Mouse (Mus musculus) embryonic facial prominence, embryonic 15.5 days (tissue): ENCODE data around the gene Oas1h. TPM values are rescaled to one million over a fixed set of nuclear protein-coding genes. Genes with fewer than 3 reads are reported as not detected.
"Not testable (repeated sequence)": the region's sequence is repeated elsewhere in the genome, so short reads cannot be mapped to it uniquely, and the experiment has no call there.

Experiments used
- ATAC-seq: fragments of 200-750 bp; cut with Nextera tagmentation; 2 replicates; pipeline ENCODE4 v1.8.0; 2017; ENCODE audit warnings: low read depth, moderate TSS enrichment; ENCODE audit not compliant: insufficient number of reproducible peaks, low FRiP score, low TSS enrichment
- H3K27ac ChIP-seq: fragments of 300-500 bp; sonication (generic); replicated peaks from 2 replicates; pipeline ENCODE4 v1.5.1; 2015; ENCODE audit warnings: mild to moderate bottlenecking, inconsistent platforms
- H3K27me3 ChIP-seq: fragments of 300-500 bp; sonication (generic); 2 replicates; pipeline ENCODE4 v1.6.1; 2015; ENCODE audit warnings: inconsistent platforms
- H3K36me3 ChIP-seq: fragments of 300-500 bp; sonication (generic); 2 replicates; pipeline ENCODE4 v1.6.1; 2015; ENCODE audit warnings: mild to moderate bottlenecking, inconsistent platforms
- H3K4me1 ChIP-seq: fragments of 300-500 bp; sonication (generic); 2 replicates; pipeline ENCODE4 v1.6.1; 2015; ENCODE audit warnings: inconsistent platforms
- H3K4me2 ChIP-seq: fragments of 300-500 bp; sonication (generic); replicated peaks from 2 replicates; pipeline ENCODE4 v1.6.1; 2015; ENCODE audit warnings: mild to moderate bottlenecking, inconsistent platforms
- H3K4me3 ChIP-seq: fragments of 300-500 bp; sonication (generic); replicated peaks from 2 replicates; pipeline ENCODE4 v1.5.1; 2015; ENCODE audit warnings: mild to moderate bottlenecking, inconsistent platforms
- H3K9ac ChIP-seq: fragments of 300-500 bp; sonication (generic); 2 replicates; pipeline ENCODE4 v1.6.1; 2015; ENCODE audit warnings: inconsistent platforms
- H3K9me3 ChIP-seq: fragments of 300-500 bp; sonication (generic); replicated peaks from 2 replicates; pipeline ENCODE4 v1.6.1; 2016; ENCODE audit warnings: inconsistent platforms
- WGBS: fragments of 180-500 bp; shearing (Covaris S2); methylation state at CpG from one replicate; pipeline ENCODE4 v1.1.7; 2015; 5-methylcytosine and 5-hydroxymethylcytosine counted together
- polyA plus RNA-seq: library from polyadenylated mRNA; unstranded; fragments of >200 nt; fragmentation: Nextera tagmentation; extraction: Ambion mirVana; gene quantifications from 2 replicates; pipeline ENCODE4 v1.2.1, GENCODE M21; 2015

Oas1h gene
- polyA plus RNA-seq, 1 experiment from 2014 or later: not detected

DNA sequence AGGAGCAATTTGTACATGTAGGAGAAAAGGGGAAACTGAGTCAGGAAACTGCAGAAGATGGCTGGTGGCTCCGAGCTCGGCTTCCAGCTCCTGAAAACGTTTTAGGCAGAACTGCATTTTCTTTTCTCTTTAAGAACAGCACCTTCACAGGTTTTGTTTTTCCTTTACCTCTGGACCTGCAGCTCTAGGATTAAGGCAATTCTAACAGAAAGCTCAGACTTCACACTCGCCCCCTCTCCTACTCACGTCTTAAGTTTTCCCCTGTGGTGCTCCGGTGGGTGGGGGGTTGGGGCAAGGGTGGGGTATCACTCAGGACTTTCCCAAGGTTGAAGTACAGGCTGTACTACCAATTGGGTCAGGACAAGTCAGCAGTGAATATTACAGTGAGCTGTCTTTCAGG is 26.6 kb downstream of the Oas1h start:
- Histone ChIP-seq H3K9me3 (no peaks in the 10 kb centered on the region), H3K4me1 (no peaks in the 10 kb centered on the region), H3K27ac (no peak overlapping the region), H3K9ac (no peak overlapping the region), H3K4me2 (no peak overlapping the region), H3K4me3 (no peak overlapping the region), H3K27me3 (no peaks in the 10 kb centered on the region), H3K36me3 (no peaks in the 10 kb centered on the region)
- no peak for ATAC-seq
- 49% methylated on average over 6 of the region's 6 CpGs for WGBS

DNA sequence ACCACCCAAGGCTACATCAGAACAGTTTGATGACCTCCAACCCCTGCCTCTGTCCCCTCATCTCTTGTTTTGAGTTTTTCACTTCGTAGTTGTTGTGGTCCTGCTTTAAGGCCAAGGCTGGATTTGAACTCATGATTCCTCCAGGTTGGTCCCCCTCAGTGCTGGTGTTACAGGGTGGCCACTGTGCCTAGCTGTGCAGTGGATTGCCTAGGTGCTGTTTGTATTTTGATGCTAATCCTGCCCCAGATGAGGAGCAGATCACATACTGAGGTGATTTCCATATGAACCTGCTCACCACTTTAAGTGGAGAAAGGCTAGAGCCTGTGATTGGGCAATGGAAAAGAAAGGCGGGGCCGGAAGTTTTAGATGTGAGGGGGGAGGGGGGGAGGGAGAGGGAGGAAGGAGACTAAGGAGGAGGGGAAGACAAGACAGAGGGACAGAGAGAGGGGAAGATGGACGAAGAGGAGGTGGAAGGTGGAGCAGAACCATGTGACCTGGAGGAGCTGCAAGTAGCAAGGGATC is 27.1 kb downstream of the Oas1h start:
- H3K4me1 ChIP-seq, ATAC-seq, H3K4me2 ChIP-seq, H3K9ac ChIP-seq, H3K27ac ChIP-seq, H3K4me3 ChIP-seq, H3K36me3 ChIP-seq, H3K27me3 ChIP-seq, H3K9me3 ChIP-seq: not testable (repeated sequence)
- 42% methylated on average over 4 of the region's 4 CpGs for WGBS

DNA sequence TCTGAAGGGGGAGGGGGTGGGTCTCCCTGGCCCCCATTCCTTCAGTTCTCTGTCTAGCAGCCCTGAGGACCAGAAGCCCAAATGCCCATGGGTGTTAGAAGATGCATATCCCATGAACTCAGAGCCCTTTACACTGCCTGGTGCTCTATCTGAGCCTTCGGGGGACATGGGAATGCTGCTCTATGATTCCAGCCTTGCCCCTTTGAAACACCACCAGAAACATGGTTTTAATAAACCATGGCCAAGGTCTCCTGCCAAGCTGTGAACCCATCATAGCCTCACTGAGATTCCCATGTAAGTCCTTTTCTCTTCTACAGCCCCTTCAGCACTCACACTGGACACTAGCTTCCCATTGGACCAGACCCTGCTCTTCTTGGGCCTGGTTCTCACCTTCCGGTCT is 28.8 kb downstream of the Oas1h start:
- 71% methylated on average over 2 of the region's 2 CpGs for WGBS
- Histone ChIP-seq H3K36me3 (no peaks in the 10 kb centered on the region), H3K9ac (no peak overlapping the region), H3K27ac (no peak overlapping the region), H3K9me3 (no peaks in the 10 kb centered on the region), H3K4me3 (no peak overlapping the region), H3K27me3 (no peaks in the 10 kb centered on the region), H3K4me1 (no peaks in the 10 kb centered on the region), H3K4me2 (no peak overlapping the region)
- ATAC-seq: no peak

DNA sequence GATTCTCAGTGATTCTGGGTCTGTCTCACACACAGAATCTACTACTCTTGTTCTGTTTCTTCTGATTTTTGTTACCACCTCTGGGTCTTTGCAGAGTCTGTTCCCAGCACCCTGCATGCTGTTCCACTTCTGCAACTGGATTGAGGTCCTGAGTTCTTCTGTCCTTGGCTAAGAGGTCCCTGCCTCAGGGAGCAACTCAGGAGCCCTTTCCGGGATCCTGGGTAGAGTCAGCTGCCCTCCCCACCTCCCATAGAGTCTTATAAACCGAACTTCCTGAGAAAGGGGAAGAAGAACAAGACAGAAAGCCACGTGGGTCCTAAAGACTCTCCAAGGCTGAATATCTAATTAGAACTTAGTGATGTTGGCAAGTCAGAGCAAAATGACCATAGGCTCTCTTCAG is 29.8 kb downstream of the Oas1h start:
- Histone ChIP-seq H3K36me3 (no peaks in the 10 kb centered on the region), H3K9ac (no peak overlapping the region), H3K9me3 (no peaks in the 10 kb centered on the region), H3K27me3 (no peaks in the 10 kb centered on the region), H3K4me1 (no peaks in the 10 kb centered on the region), H3K4me2 (no peak overlapping the region), H3K4me3 (no peak overlapping the region), H3K27ac (no peak overlapping the region)
- 49% methylated on average over 3 of the region's 3 CpGs for WGBS
- ATAC-seq: no peak

DNA sequence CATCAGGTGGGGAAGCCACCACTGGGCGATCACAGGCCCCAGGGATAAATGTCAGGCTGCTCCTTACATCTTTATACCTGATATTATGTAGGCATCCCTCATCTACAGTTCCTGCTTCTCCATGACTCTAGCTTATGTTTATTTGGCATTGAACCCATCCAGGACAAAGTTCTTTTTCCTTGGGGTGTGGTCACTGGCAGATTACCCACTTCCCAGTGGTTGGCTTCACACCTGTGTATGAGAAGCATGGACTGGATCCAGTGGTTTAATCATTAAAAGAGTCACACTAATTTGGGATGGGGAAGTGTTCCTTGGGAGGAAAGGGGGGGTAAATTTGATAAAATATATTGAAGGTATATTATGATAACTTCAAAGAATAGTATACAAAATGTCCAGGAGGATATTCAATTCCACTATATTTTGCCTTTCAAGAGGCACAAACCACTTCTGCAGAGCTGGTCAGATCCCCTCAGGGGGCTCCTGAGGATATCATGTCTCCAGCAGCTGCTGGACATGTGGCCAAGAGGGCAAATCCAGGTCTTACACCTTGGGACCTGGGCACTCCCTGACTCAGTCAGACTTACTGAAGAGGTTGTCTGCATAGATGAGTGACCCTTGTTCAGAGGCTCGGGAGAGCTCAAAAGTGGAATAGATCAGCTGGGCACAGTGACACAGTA is 30.5 kb downstream of the Oas1h start:
- H3K4me3 ChIP-seq, H3K9me3 ChIP-seq, H3K36me3 ChIP-seq, H3K27ac ChIP-seq, H3K4me1 ChIP-seq, H3K9ac ChIP-seq, ATAC-seq, H3K4me2 ChIP-seq, H3K27me3 ChIP-seq: not testable (repeated sequence)
- WGBS: 62% methylated on average over 2 of the region's 2 CpGs

DNA sequence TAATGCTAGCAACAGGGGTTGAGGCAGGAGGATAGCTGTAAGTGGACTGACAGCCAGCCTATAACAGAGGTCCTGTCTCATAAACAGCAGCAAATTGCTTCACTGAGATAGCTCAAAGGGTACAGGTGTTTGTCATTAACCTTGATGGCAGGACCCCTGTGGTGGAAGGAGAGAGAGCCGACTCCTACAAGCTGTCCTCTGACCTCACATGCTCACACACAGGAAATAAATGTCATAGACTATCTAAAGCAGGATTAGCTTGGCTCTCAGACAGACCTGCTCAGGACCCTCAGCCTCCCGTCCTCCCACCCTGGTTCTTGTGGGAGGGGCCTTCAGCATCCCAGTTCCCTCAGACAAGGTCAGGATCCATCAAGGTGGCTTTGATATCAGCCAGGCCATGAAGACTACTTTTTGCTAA is 31.0 kb downstream of the Oas1h start:
- Histone ChIP-seq H3K36me3 (no peaks in the 10 kb centered on the region), H3K4me1 (no peaks in the 10 kb centered on the region), H3K27ac (no peak overlapping the region), H3K9me3 (no peaks in the 10 kb centered on the region), H3K4me3 (no peak overlapping the region), H3K4me2 (no peak overlapping the region), H3K9ac (no peak overlapping the region), H3K27me3 (no peaks in the 10 kb centered on the region)
- WGBS: 29% methylated on average over 2 of the region's 2 CpGs
- no peak for ATAC-seq

DNA sequence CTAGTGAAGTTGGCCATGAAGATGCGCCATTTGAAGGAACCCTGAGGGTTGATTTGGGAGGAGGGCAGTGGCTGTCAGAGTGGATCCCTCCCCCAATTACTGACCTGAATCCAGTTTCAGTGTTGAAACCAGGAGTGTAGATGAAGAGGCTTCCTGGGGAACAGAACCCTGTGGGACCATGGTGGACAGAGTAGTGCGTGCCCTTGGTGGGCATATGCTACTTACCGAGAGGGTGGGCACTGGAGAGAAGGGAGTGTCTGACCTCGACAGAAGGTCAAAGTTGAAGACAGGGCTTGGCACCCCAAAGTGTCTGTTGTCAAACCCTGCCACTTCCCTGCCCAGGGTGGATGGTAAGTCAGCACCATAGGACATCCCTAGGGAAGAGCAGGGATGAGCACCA is 32.6 kb downstream of the Oas1h start:
- H3K36me3 ChIP-seq, H3K27ac ChIP-seq, H3K4me1 ChIP-seq, H3K4me2 ChIP-seq, H3K9ac ChIP-seq, H3K4me3 ChIP-seq, H3K9me3 ChIP-seq, H3K27me3 ChIP-seq, ATAC-seq: not testable (repeated sequence)
- WGBS: 91% methylated on average over 4 of the region's 4 CpGs

DNA sequence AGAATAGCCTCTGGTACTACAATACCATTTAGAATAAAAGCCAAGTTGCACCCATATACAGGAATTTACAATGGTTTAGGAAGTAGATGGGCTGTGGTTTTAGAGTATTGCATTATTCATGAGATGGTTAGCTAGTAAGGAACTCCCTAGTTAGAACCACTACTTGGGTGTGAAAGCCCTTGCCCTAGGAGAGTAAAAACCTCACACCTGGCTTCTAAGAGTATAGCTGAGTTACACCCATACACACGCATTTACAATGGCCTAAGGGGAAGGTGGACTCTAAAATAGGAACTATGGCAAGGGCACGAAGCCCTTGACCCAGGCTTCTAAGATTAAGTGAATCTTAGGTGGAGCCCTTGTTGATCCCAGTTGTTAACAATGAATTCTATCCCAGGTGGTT is 33.5 kb downstream of the Oas1h start:
- H3K36me3 ChIP-seq, H3K9ac ChIP-seq, H3K9me3 ChIP-seq, ATAC-seq, H3K27ac ChIP-seq, H3K4me1 ChIP-seq, H3K4me2 ChIP-seq, H3K27me3 ChIP-seq, H3K4me3 ChIP-seq: not testable (repeated sequence)
- 70% methylated on average over 2 of the region's 2 CpGs for WGBS

DNA sequence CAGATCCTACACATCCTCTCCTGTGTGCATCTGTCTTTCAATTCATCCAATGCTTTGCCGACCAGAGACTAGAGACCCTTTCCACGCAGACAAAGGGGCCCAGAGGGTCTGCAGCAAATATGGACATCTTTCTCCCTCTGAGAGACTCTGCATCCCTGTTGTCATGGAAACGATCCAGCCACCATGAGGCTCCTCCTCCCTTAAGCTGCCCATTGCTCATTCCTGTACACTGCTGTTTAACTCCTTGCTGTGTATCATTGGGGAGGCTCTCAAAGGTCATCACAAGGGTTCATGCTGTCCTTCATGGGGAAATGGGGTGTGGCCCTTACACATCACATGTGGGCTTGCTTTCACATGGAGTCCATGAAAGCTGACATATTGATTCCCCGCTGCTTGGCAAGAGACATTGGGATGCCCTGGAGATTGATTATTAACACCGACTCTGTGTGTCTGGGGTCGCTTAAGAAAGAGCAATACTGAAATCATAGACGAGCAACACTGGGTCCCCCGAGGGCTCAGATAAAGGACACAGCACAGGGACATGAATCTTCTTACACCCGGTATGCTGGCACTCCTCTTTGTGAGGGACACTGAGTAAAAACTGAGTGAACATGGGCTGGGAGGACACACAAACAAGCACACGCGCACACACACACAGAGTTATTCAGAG is 34.1 kb downstream of the Oas1h start:
- Histone ChIP-seq H3K27me3 (no peaks in the 10 kb centered on the region), H3K4me3 (no peak overlapping the region), H3K9ac (no peak overlapping the region), H3K27ac (no peak overlapping the region), H3K4me2 (no peak overlapping the region), H3K4me1 (no peaks in the 10 kb centered on the region), H3K36me3 (no peaks in the 10 kb centered on the region), H3K9me3 (no peaks in the 10 kb centered on the region)
- WGBS: 85% methylated on average over 11 of the region's 11 CpGs
- no peak for ATAC-seq

DNA sequence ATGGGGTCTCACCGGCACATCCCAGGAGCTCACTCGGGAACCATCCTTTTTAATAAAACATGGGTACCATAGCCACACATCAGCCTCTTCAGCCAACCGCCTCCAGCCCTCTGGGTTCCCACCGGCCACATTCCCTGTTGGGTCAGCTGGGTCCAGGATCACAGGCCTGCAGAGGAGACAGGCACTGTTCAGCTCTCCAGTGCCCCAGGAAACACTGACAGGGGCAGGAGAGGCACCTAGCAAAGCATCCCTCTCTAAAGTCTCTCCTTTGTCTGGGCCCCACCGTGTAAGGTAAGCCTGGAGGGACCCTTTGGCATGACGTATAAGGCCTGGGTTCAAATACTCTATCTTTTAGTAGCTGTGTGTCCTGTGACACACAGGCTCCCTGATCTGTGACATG is 37.1 kb downstream of the Oas1h start:
- Histone ChIP-seq H3K27ac (no peak overlapping the region), H3K9me3 (no peaks in the 10 kb centered on the region), H3K4me1 (no peaks in the 10 kb centered on the region), H3K4me2 (no peak overlapping the region), H3K4me3 (no peak overlapping the region), H3K9ac (no peak overlapping the region), H3K27me3 (no peaks in the 10 kb centered on the region), H3K36me3 (no peaks in the 10 kb centered on the region)
- ATAC-seq: no peak
- WGBS: 88% methylated on average over 6 of the region's 6 CpGs

DNA sequence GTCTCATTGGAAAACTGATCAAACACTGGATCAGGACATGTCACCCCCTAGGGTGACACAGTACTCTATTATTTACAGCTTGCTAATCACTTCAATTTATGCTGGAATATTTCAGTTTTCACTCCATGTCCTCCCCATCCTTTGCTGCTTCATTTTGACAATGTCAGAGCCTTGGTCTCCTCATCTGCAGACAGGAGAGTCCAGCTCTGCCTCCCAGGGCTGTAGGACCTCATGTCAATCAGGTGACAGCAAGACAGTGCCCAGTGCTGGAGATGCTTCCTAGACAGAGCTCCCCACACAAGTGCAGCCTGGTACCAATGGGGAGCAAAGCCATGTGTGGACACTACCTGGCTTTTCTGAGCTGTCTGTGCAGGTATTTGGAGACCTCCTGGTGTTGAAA is 37.5 kb downstream of the Oas1h start:
- no peaks in the 10 kb centered on the region for H3K27me3 ChIP-seq
- no peak overlapping the region for H3K9ac ChIP-seq
- no peaks in the 10 kb centered on the region for H3K9me3 ChIP-seq
- no peak overlapping the region for H3K4me3 ChIP-seq
- ATAC-seq: no peak
- no peaks in the 10 kb centered on the region for H3K4me1 ChIP-seq
- no peak overlapping the region for H3K4me2 ChIP-seq
- no peaks in the 10 kb centered on the region for H3K36me3 ChIP-seq
- H3K27ac ChIP-seq: no peak overlapping the region

DNA sequence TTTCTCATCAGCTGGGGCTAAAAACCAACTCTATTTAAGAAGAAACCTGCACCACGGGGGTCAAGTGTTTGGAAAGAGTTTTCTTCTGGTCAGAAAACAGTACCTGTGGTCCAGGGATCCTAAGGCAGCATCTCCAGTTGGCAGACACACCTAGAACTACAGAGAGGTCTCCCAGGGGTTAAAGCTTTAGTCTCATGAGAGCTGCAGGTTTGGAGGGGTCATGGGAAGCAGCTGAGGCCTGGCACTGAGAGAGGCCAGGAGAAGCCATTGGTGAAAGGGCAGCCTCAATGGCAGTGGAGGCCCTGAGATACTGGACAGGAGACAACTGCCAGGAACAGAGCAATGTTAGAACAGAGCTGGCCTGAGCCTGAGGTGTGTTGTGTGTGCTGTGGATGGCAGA is 39.4 kb downstream of the Oas1h start:
- H3K36me3 ChIP-seq: no peaks in the 10 kb centered on the region
- no peak overlapping the region for H3K4me2 ChIP-seq
- no peak for ATAC-seq
- H3K4me1 ChIP-seq: no peaks in the 10 kb centered on the region
- H3K9ac ChIP-seq: no peak overlapping the region
- H3K27ac ChIP-seq: no peak overlapping the region
- no peaks in the 10 kb centered on the region for H3K9me3 ChIP-seq
- no peaks in the 10 kb centered on the region for H3K27me3 ChIP-seq
- WGBS: 67% methylated on average over 1 of the region's 1 CpGs
- no peak overlapping the region for H3K4me3 ChIP-seq
